Mouse (Mus musculus): ENCODE measurements at regions not wholly inside any gene's neighbourhood (a gene's known extent, or its start where the extent isn't known, plus 50 kb on each side); places are given as distances from the start of the nearest gene placed in this dataset.

DNA sequence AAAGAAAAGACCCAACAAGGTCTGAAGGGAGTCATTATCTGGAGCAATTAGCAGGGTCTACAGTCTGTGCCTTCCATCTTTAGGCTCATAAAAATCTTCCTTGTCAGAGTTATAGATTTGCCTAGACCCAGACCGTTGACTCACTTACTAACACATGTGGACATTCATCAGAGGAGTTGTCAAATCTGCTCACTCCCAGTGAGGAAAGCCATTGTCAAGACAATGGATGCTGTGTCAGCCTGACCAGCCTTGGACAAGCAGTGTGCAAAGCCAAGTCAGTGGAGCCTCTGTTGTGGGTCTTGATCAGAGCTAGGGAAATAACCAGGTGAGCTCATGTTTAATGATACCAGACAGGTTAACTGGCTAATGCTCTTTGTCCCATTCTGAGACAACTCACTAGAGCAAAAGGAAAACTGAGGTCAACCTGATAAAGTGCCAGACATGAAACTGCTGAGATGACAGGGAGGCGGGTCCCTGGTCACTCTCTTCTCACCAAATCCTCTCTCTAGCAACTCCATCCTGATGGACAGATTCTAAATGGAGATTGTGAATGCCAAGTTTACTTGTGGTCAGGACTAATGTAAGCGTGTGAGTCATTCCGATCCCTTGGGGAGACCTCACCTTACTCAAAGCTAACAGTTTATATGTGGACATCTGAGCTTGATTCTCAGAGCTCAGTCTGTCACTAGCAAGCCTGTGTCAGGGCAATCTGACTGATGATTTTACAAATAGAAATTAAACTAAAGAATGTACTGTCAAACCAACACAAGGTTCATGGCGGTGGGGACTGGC is 320.6 kb upstream of the Gm26657 start:
- H3K36me3 ChIP-seq = no peaks in the 10 kb centered on the region
- no peak overlapping the region for H3K4me2 ChIP-seq (replicated peaks)
- H3K4me1 ChIP-seq (replicated peaks) = no peaks in the 10 kb centered on the region
- no peaks in the 10 kb centered on the region for H3K27me3 ChIP-seq
- H3K4me3 ChIP-seq (replicated peaks) = no peak overlapping the region
- no peak overlapping the region for H3K9ac ChIP-seq (replicated peaks)
- 89% methylated on average over 5 of the region's 5 CpGs for WGBS
- no peak overlapping the region for H3K27ac ChIP-seq
- ATAC-seq = no peak
- H3K9me3 ChIP-seq = no peaks in the 10 kb centered on the region

DNA sequence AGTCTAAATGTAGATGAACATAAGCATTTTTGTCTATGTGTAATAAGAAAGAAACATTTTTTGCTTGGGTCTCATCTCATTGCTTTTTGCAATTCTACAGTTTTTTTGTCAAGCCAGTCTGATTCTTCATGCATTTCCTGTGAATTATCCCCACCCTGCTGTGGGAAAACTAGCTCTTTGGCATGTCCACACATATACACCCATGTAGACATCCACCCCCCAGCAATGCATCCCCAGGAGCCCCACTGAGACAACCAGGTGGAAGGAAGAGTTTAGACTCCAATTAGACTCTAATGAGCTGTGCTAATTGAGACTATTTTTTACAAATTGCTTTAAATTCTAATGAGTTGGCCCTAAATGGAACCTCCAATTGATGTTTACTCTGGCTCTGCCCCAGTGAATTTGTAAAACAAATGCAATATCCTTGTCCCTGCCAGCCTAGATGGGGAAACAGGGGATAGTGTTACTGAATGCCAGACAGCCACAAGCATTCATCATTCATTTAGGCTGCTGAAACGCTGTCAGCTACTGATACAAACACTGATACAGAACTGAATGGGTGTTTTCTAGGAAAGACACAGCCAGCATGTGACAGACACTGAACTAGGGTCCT is 328.7 kb upstream of the Gm26657 start:
- H3K9me3 ChIP-seq = no peaks in the 10 kb centered on the region
- no peaks in the 10 kb centered on the region for H3K4me1 ChIP-seq (replicated peaks)
- no peak for ATAC-seq
- no peaks in the 10 kb centered on the region for H3K27me3 ChIP-seq
- H3K4me2 ChIP-seq (replicated peaks) = no peak overlapping the region
- H3K9ac ChIP-seq (replicated peaks) = no peak overlapping the region
- no peak overlapping the region for H3K27ac ChIP-seq
- WGBS = 58% methylated on average over 1 of the region's 1 CpGs
- no peak overlapping the region for H3K4me3 ChIP-seq (replicated peaks)
- no peaks in the 10 kb centered on the region for H3K36me3 ChIP-seq

DNA sequence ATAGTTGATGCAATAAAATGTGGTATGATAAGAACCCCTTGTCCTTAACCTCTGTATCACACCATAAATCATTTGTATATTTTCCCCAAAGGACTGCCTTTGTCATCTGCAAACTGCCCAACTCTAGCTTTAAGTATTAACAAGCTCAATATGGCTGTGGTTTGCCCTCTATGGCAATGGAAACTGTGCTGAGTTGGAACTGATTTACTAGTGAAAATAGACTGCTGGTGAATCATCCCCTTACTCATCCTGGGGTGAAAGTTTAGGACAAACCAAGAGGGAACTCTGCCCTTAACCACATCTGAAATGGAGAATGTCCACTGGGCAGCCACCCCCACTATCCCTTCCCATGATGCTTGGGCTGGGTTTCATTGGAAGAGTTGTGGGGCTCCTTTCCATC is 346.1 kb upstream of the Gm26657 start:
- no peaks in the 10 kb centered on the region for H3K27me3 ChIP-seq
- H3K36me3 ChIP-seq = no peaks in the 10 kb centered on the region
- no peak for ATAC-seq
- H3K4me3 ChIP-seq (replicated peaks) = no peak overlapping the region
- no peak overlapping the region for H3K27ac ChIP-seq
- H3K4me2 ChIP-seq (replicated peaks) = no peak overlapping the region
- H3K9me3 ChIP-seq = no peaks in the 10 kb centered on the region
- H3K4me1 ChIP-seq (replicated peaks) = no peaks in the 10 kb centered on the region
- no peak overlapping the region for H3K9ac ChIP-seq (replicated peaks)

DNA sequence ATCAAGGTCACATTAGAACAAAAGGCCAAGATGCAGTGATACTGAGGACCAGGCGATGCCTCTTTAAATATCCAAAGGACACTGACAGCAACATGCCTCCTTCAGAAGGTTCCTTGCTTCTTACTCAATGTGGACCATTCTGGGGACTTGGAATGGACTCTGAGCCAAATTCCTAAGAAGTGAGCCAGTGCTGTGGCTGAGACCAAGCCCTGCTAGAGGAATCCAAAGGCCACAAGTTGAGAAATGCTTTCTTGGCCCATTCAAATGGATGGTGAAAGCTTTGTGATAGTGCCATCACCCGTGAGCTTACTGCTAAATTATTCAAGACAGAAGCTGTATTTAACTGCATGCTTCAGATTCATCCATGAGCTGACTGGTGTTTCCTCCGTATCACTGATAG is 352.8 kb upstream of the Gm26657 start:
- Histone ChIP-seq H3K4me3 (replicated peaks) (no peak overlapping the region), H3K9ac (replicated peaks) (no peak overlapping the region), H3K9me3 (no peaks in the 10 kb centered on the region), H3K4me1 (replicated peaks) (no peaks in the 10 kb centered on the region), H3K27me3 (no peaks in the 10 kb centered on the region), H3K4me2 (replicated peaks) (no peak overlapping the region), H3K27ac (no peak overlapping the region), H3K36me3 (no peaks in the 10 kb centered on the region)
- 64% methylated on average over 3 of the region's 3 CpGs for WGBS
- no peak for ATAC-seq

DNA sequence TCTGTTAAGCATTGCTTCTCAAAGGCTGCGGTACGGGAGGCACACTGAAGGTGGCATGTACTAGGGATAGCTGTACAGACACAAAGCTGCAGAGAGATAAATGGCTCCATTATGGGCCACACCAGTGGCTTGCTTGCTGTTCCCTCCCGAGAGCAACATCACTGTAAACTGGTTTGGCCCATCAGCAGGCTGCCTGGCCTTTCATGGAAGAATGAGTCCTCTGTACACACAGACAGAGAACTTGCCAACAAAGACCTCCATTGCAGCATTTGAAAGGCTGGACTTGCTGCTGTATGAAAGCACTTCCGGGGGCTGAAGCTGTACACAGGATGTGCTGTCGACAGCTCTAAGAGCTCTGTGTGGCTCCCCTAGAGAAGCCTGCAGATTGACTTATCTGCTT is 364.1 kb upstream of the Gm26657 start:
- no peak overlapping the region for H3K9ac ChIP-seq (replicated peaks)
- no peak overlapping the region for H3K27ac ChIP-seq
- H3K27me3 ChIP-seq = no peaks in the 10 kb centered on the region
- no peak for ATAC-seq
- H3K9me3 ChIP-seq = no peaks in the 10 kb centered on the region
- 61% methylated on average over 5 of the region's 5 CpGs for WGBS
- H3K36me3 ChIP-seq = no peaks in the 10 kb centered on the region
- H3K4me3 ChIP-seq (replicated peaks) = no peak overlapping the region
- H3K4me2 ChIP-seq (replicated peaks) = no peak overlapping the region
- H3K4me1 ChIP-seq (replicated peaks) = no peaks in the 10 kb centered on the region

DNA sequence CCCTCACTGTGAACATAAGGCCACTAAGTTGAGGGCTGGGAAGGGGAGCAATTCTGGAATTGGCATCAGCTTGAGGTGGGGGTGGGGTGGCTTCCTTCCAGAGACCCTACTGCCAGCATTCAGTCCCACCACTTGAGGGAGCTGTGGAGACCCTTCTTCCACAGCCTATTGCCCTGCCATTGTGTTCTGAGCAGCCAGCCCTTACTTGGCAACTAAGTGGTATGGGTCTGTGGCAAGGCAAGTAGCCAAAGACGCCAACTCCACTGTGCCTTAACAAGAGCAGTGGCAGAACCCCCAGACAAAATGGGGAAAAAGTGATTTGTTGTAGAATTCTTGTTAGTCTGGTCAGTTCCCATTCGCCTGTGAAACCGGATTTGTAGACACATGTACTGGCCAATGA is 365.4 kb upstream of the Gm26657 start:
- no peaks in the 10 kb centered on the region for H3K27me3 ChIP-seq
- no peak for ATAC-seq
- H3K4me2 ChIP-seq (replicated peaks) = no peak overlapping the region
- no peaks in the 10 kb centered on the region for H3K36me3 ChIP-seq
- 92% methylated on average over 3 of the region's 3 CpGs for WGBS
- H3K4me3 ChIP-seq (replicated peaks) = no peak overlapping the region
- no peak overlapping the region for H3K27ac ChIP-seq
- H3K4me1 ChIP-seq (replicated peaks) = no peaks in the 10 kb centered on the region
- no peaks in the 10 kb centered on the region for H3K9me3 ChIP-seq
- H3K9ac ChIP-seq (replicated peaks) = no peak overlapping the region

DNA sequence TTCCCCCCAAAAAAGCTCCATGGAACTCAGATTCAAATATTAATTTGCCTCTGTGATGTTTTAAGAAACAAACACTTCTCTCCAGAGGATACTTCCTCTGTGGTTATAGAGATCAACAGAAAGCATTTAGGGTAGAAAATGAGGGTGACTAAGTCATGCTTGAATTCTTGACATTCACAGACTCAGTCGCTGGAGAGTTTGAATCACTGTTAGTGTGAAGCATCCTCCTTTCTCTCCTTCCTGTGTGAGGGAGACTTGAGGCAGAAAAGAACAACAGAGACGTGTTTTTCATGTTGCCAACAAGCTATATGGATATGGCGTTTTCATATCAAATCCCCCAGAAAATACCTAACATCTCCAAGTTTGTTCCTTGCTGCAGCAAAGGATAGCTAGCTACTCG is 366.1 kb upstream of the Gm26657 start:
- H3K4me1 ChIP-seq (replicated peaks) = no peaks in the 10 kb centered on the region
- no peak overlapping the region for H3K4me3 ChIP-seq (replicated peaks)
- H3K9me3 ChIP-seq = no peaks in the 10 kb centered on the region
- no peak overlapping the region for H3K4me2 ChIP-seq (replicated peaks)
- ATAC-seq = no peak
- H3K36me3 ChIP-seq = no peaks in the 10 kb centered on the region
- WGBS = 82% methylated on average over 4 of the region's 4 CpGs
- H3K27ac ChIP-seq = no peak overlapping the region
- H3K9ac ChIP-seq (replicated peaks) = no peak overlapping the region
- no peaks in the 10 kb centered on the region for H3K27me3 ChIP-seq

DNA sequence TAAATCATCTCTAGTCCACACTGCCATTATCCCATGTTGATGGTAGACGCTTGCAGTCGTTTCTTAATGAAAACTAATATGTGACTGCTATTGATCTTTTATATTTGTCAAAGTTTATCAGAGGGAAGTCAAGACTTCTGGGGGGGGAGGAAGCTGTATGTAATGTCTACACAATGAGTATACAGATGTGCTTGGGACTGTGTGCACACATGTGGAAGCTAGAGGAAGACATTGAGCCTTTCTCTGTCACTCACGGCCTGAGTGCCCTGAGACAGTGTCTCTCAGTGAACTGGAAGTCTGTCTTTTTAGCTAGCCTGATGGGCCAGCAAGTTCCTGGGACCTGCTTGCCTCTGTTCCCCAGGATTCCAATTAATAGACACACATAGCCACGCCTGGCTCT is 366.7 kb upstream of the Gm26657 start:
- Histone ChIP-seq H3K4me1 (replicated peaks) (no peaks in the 10 kb centered on the region), H3K36me3 (no peaks in the 10 kb centered on the region), H3K4me2 (replicated peaks) (no peak overlapping the region), H3K4me3 (replicated peaks) (no peak overlapping the region), H3K27ac (no peak overlapping the region), H3K27me3 (no peaks in the 10 kb centered on the region), H3K9ac (replicated peaks) (no peak overlapping the region), H3K9me3 (no peaks in the 10 kb centered on the region)
- ATAC-seq = no peak
- WGBS = 86% methylated on average over 4 of the region's 4 CpGs

DNA sequence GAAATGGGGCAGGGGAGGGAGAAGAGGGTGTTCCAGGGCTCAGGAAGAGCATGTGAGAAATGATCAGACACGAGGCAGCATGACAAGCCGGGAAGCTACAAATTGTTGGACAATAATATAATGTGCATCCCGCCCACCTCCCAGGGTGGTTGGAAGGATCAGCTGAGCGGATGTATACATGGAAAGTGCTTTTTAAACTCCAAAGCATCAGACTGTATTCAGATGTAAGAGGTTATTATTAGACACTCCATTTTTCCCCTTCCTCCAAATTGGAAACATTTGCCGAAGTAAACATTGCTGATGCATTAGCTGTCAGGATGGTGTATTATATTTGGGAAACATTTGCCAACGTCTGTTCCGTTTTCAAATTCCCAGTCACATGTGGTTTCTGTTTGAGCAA is 367.2 kb upstream of the Gm26657 start:
- no peaks in the 10 kb centered on the region for H3K4me1 ChIP-seq (replicated peaks)
- H3K9me3 ChIP-seq = no peaks in the 10 kb centered on the region
- no peak overlapping the region for H3K4me3 ChIP-seq (replicated peaks)
- H3K9ac ChIP-seq (replicated peaks) = no peak overlapping the region
- 83% methylated on average over 7 of the region's 7 CpGs for WGBS
- H3K4me2 ChIP-seq (replicated peaks) = no peak overlapping the region
- no peaks in the 10 kb centered on the region for H3K36me3 ChIP-seq
- H3K27ac ChIP-seq = no peak overlapping the region
- H3K27me3 ChIP-seq = no peaks in the 10 kb centered on the region
- no peak for ATAC-seq

DNA sequence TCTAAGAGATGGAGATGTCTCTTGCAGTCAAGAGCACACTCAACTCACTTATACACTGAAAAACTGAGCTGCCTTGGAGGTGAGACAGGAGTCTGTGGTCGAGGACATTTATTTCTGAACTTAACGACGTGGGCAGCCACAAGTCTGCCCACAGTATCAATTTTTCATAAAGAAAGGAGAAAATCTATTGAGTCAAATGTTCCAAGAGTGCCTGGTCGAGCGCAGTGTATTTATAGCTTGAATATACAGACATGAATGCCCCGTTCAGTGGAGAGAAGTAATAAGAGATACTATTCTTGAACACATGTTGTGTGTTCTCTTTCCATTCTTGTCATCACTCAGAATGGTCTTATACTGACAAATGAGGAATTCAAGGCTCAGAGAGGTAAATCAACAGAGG is 375.3 kb upstream of the Gm26657 start:
- H3K27me3 ChIP-seq = no peaks in the 10 kb centered on the region
- no peaks in the 10 kb centered on the region for H3K36me3 ChIP-seq
- H3K9ac ChIP-seq (replicated peaks) = no peak overlapping the region
- 86% methylated on average over 6 of the region's 6 CpGs for WGBS
- H3K27ac ChIP-seq = no peak overlapping the region
- H3K4me3 ChIP-seq (replicated peaks) = no peak overlapping the region
- H3K9me3 ChIP-seq = no peaks in the 10 kb centered on the region
- no peak overlapping the region for H3K4me2 ChIP-seq (replicated peaks)
- H3K4me1 ChIP-seq (replicated peaks) = peaks cover 8% of the 10 kb centered on the region; the same call in 1 of the 2 replicates
- no peak for ATAC-seq

DNA sequence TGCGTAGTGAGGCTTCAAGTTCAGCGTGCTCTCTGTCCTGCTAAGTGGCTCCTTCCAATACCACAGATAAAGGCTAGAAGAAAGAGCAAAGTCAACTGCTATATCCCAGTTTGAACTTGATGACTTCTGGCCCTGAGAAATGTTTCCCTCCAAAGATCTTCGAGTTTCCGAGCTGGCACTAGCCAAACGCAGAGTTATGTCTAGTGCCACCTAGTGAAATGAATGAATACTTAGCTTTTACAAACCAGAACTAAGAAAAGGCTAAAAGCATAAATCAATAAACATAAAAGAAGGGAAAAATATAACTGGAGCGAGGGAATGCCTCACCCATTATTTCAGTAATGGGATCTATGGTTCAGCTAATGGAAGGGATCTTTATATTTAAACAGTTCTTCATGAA is 377.7 kb upstream of the Gm26657 start:
- H3K4me1 ChIP-seq (replicated peaks) = peaks cover 8% of the 10 kb centered on the region; the same call in 1 of the 2 replicates
- H3K9me3 ChIP-seq = no peaks in the 10 kb centered on the region
- ATAC-seq = no peak
- H3K9ac ChIP-seq (replicated peaks) = no peak overlapping the region
- H3K4me3 ChIP-seq (replicated peaks) = no peak overlapping the region
- H3K27me3 ChIP-seq = no peaks in the 10 kb centered on the region
- WGBS = 59% methylated on average over 6 of the region's 6 CpGs
- no peaks in the 10 kb centered on the region for H3K36me3 ChIP-seq
- no peak overlapping the region for H3K27ac ChIP-seq
- H3K4me2 ChIP-seq (replicated peaks) = no peak overlapping the region

DNA sequence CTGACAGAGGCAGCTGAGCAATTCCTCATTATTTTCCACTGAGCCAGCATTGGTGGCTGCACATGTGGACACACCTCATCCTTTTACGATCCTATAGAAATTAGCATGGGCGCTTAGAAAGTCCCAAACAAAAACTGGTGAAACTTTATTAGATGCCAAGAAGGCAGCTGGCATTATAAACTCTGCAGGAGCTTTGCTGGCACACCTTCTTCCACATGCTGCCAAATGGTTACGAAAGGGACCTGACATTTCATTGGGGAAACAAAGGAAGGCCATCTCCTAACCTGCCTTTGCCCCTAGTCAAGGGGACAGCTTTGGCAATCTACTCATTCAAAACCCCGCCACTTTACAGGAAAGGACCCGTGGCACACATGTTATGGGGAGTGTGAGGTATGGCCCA is 390.7 kb upstream of the Gm26657 start:
- no peaks in the 10 kb centered on the region for H3K36me3 ChIP-seq
- no peaks in the 10 kb centered on the region for H3K4me1 ChIP-seq (replicated peaks)
- no peak overlapping the region for H3K9ac ChIP-seq (replicated peaks)
- ATAC-seq = no peak
- H3K27ac ChIP-seq = no peak overlapping the region
- H3K4me2 ChIP-seq (replicated peaks) = no peak overlapping the region
- H3K9me3 ChIP-seq = no peaks in the 10 kb centered on the region
- H3K4me3 ChIP-seq (replicated peaks) = no peak overlapping the region
- H3K27me3 ChIP-seq = no peaks in the 10 kb centered on the region
- WGBS = 93% methylated on average over 5 of the region's 5 CpGs

DNA sequence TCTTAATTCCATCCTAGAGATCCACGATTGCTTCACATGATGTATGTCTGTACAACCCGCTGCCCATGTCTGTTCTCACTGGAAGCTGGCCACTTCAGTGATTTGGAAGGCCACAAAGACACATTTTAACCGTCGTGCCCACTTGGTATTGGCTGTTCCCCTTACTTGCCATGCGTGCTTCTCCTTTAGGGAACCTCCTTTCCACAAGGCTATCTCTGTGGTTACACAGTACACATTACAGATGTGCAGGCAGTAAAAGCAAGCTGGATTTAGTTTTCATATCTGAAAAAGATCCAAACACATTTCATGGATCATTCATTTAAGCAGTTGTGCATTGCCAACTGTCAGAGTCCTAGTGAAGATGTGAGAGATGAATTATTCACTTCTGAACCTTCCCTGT is 414.7 kb upstream of the Gm26657 start:
- no peak overlapping the region for H3K4me3 ChIP-seq (replicated peaks)
- no peaks in the 10 kb centered on the region for H3K4me1 ChIP-seq (replicated peaks)
- no peak overlapping the region for H3K27ac ChIP-seq
- H3K4me2 ChIP-seq (replicated peaks) = no peak overlapping the region
- 90% methylated on average over 5 of the region's 5 CpGs for WGBS
- no peak for ATAC-seq
- no peaks in the 10 kb centered on the region for H3K27me3 ChIP-seq
- H3K9me3 ChIP-seq = no peaks in the 10 kb centered on the region
- H3K36me3 ChIP-seq = no peaks in the 10 kb centered on the region
- H3K9ac ChIP-seq (replicated peaks) = no peak overlapping the region

All from midbrain, embryonic 13.5 days (tissue).